Mouse (Mus musculus) heart, postnatal 0 days (tissue): ENCODE data around the gene Zfand4.

Source experiments
- CTCF ChIP-seq: IDR thresholded peaks from 2 replicates; pipeline ENCODE4 v1.5.1; 2016; ENCODE audit warnings: antibody characterized with exemption, control low read depth, low read depth
- EP300 ChIP-seq: IDR thresholded peaks from 2 replicates; pipeline ENCODE4 v1.6.1; 2016; ENCODE audit warnings: antibody characterized with exemption, low read depth

DNA sequence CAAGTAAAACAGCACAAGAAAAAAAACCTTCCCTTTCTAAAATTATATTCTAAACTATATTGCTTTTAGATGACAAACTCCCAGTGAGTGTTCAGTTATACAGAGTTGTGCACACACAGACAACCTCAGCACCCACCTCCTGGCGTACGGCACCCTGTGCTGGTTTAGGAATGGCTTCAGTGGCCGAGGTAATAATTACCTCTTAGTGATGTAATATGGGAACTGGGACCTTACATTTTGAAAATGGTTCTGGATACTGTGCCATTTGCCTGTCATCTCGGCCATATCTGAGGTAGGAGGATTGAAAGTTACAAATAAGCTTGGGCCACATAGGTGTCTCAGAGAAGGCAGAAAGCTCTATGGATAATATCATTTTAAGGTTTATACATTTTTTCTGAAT lies 22.3 kb downstream of the Zfand4 start:
- TF ChIP-seq CTCF (no peak), EP300 (no peak)
